Mouse (Mus musculus): ENCODE measurements around the gene Extl1. TPM values are rescaled to one million over a fixed set of nuclear protein-coding genes. Genes with fewer than 3 reads are reported as not detected.

The Extl1 gene
- polyA plus RNA-seq, 1 experiment from 2014 or later, result 3.3 TPM

- no peak overlapping the region for H3K27ac ChIP-seq (replicated peaks)
- no peak overlapping the region for H3K4me2 ChIP-seq
- H3K4me1 ChIP-seq, result peaks cover 26% of the 10 kb centered on the region
- no peak overlapping the region for H3K4me3 ChIP-seq
- no peak for ATAC-seq (ENCODE audit: extremely low read depth, insufficient number of reproducible peaks, low FRiP score, low TSS enrichment)
- peaks cover 4% of the 10 kb centered on the region; the same call in 1 of the 2 replicates for H3K9me3 ChIP-seq
- H3K27me3 ChIP-seq (replicated peaks), result no peaks in the 10 kb centered on the region
- WGBS, result 76% methylated on average over 5 of the region's 5 CpGs
- no peak overlapping the region for H3K9ac ChIP-seq
- peaks cover 7% of the 10 kb centered on the region for H3K36me3 ChIP-seq
These were observed 71.3 kb downstream of the Extl1 start for GRCm38 (mm10) chr4:134312341-134312740.

- H3K36me3 ChIP-seq, result peaks cover 2% of the 10 kb centered on the region
- peaks cover 26% of the 10 kb centered on the region for H3K4me1 ChIP-seq
- ATAC-seq (ENCODE audit: extremely low read depth, insufficient number of reproducible peaks, low FRiP score, low TSS enrichment), result no peak
- peaks cover 4% of the 10 kb centered on the region; the same call in 1 of the 2 replicates for H3K9me3 ChIP-seq
- no peak overlapping the region for H3K9ac ChIP-seq
- no peak overlapping the region for H3K27ac ChIP-seq (replicated peaks)
- no peaks in the 10 kb centered on the region for H3K27me3 ChIP-seq (replicated peaks)
- 71% methylated on average over 9 of the region's 9 CpGs for WGBS
- H3K4me3 ChIP-seq, result no peak overlapping the region
- no peak overlapping the region for H3K4me2 ChIP-seq
These were observed 71.9 kb downstream of the Extl1 start for GRCm38 (mm10) chr4:134311784-134312183.

- Histone ChIP-seq H3K4me1 (peaks cover 30% of the 10 kb centered on the region), H3K4me3 (no peak overlapping the region), H3K9ac (no peak overlapping the region), H3K4me2 (no peak overlapping the region), H3K27ac (replicated peaks) (no peak overlapping the region), H3K9me3 (peaks cover 4% of the 10 kb centered on the region; the same call in 1 of the 2 replicates), H3K36me3 (no peaks in the 10 kb centered on the region), H3K27me3 (replicated peaks) (no peaks in the 10 kb centered on the region)
- no peak for ATAC-seq (ENCODE audit: extremely low read depth, insufficient number of reproducible peaks, low FRiP score, low TSS enrichment)
- WGBS, result 89% methylated on average over 9 of the region's 9 CpGs
These were observed 73.0 kb downstream of the Extl1 start for GRCm38 (mm10) chr4:134310656-134311055.

GRCm38 (mm10) chr4:134310106-134310505 lies 73.5 kb downstream of the Extl1 start:
- H3K9ac ChIP-seq, result no peak overlapping the region
- H3K27ac ChIP-seq (replicated peaks), result no peak overlapping the region
- H3K4me3 ChIP-seq, result no peak overlapping the region
- peaks cover 4% of the 10 kb centered on the region; the same call in 1 of the 2 replicates for H3K9me3 ChIP-seq
- H3K27me3 ChIP-seq (replicated peaks), result no peaks in the 10 kb centered on the region
- 80% methylated on average over 7 of the region's 7 CpGs for WGBS
- no peaks in the 10 kb centered on the region for H3K36me3 ChIP-seq
- peaks cover 30% of the 10 kb centered on the region for H3K4me1 ChIP-seq
- H3K4me2 ChIP-seq, result no peak overlapping the region
- ATAC-seq (ENCODE audit: extremely low read depth, insufficient number of reproducible peaks, low FRiP score, low TSS enrichment), result no peak

- 14% methylated on average over 12 of the region's 12 CpGs for WGBS
- no peak for ATAC-seq (ENCODE audit: extremely low read depth, insufficient number of reproducible peaks, low FRiP score, low TSS enrichment)
- no peaks in the 10 kb centered on the region for H3K36me3 ChIP-seq
- H3K27ac ChIP-seq (replicated peaks), result 0 out of 2 replicates have a peak overlapping the region, but pooled peaks have one; percentile 16
- no peaks in the 10 kb centered on the region for H3K27me3 ChIP-seq (replicated peaks)
- H3K9me3 ChIP-seq, result no peaks in the 10 kb centered on the region
- H3K4me1 ChIP-seq, result peaks cover 22% of the 10 kb centered on the region
- H3K4me3 ChIP-seq, result no peak overlapping the region
- H3K4me2 ChIP-seq, result peak overlapping the region; percentile 56
- H3K9ac ChIP-seq, result peak overlapping the region; percentile 8
These were observed 76.1 kb downstream of the Extl1 start for GRCm38 (mm10) chr4:134307367-134308072.

GRCm38 (mm10) chr4:134306963-134307362 lies 76.7 kb downstream of the Extl1 start:
- 50% methylated on average over 2 of the region's 2 CpGs for WGBS
- Histone ChIP-seq H3K4me3 (no peak overlapping the region), H3K9ac (peak overlapping the region; percentile 8), H3K27me3 (replicated peaks) (no peaks in the 10 kb centered on the region), H3K27ac (replicated peaks) (peak overlapping the region; percentile 16; the same call in 1 of the 2 replicates), H3K4me2 (peak overlapping the region; percentile 56), H3K4me1 (peaks cover 27% of the 10 kb centered on the region), H3K9me3 (no peaks in the 10 kb centered on the region), H3K36me3 (no peaks in the 10 kb centered on the region)
- ATAC-seq (ENCODE audit: extremely low read depth, insufficient number of reproducible peaks, low FRiP score, low TSS enrichment), result no peak

Other genes with a start within 250 kb of the Extl1 start
- 25.8 and 28.3 TPM in 2 replicates for gene Cep85, start 196.7 kb downstream of the Extl1 start, polyA plus RNA-seq (2015; fragmentation: Nextera tagmentation; extraction: Ambion mirVana)
- not detected in 2 replicates for gene Gm7534, start 180.8 kb downstream of the Extl1 start, polyA plus RNA-seq (2015; fragmentation: Nextera tagmentation; extraction: Ambion mirVana)
- gene Catsper4, start 156.5 kb downstream of the Extl1 start, polyA plus RNA-seq (2015; fragmentation: Nextera tagmentation; extraction: Ambion mirVana), result not detected in 2 replicates
- gene Cnksr1, start 145.5 kb downstream of the Extl1 start, polyA plus RNA-seq (2015; fragmentation: Nextera tagmentation; extraction: Ambion mirVana), result 1.3 and 1.5 TPM in 2 replicates
- gene E130218I03Rik, start 140.2 kb downstream of the Extl1 start, polyA plus RNA-seq (2015; fragmentation: Nextera tagmentation; extraction: Ambion mirVana), result 0.17 and 0.21 TPM in 2 replicates
- gene Zfp593, start 138.3 kb downstream of the Extl1 start, polyA plus RNA-seq (2015; fragmentation: Nextera tagmentation; extraction: Ambion mirVana), result 9.2 and 9.9 TPM in 2 replicates
- not detected in 2 replicates for gene Gm30191, start 136.9 kb downstream of the Extl1 start, polyA plus RNA-seq (2015; fragmentation: Nextera tagmentation; extraction: Ambion mirVana)
- gene Grrp1, start 129.7 kb downstream of the Extl1 start, polyA plus RNA-seq (2015; fragmentation: Nextera tagmentation; extraction: Ambion mirVana), result 4.3 and 5.0 TPM in 2 replicates
- 13.4 and 13.5 TPM in 2 replicates for gene Pdik1l, start 96.0 kb downstream of the Extl1 start, polyA plus RNA-seq (2015; fragmentation: Nextera tagmentation; extraction: Ambion mirVana)
- 108 and 136 TPM in 2 replicates for gene Trim63, start 68.7 kb downstream of the Extl1 start, polyA plus RNA-seq (2015; fragmentation: Nextera tagmentation; extraction: Ambion mirVana)
- gene Slc30a2, start 40.7 kb downstream of the Extl1 start, polyA plus RNA-seq (2015; fragmentation: Nextera tagmentation; extraction: Ambion mirVana), result 0.11 and 0.19 TPM in 2 replicates
- gene Pafah2, start 12.5 kb upstream of the Extl1 start, polyA plus RNA-seq (2015; fragmentation: Nextera tagmentation; extraction: Ambion mirVana), result 9.0 and 9.9 TPM in 2 replicates
- gene Stmn1, start 84.5 kb upstream of the Extl1 start, polyA plus RNA-seq (2015; fragmentation: Nextera tagmentation; extraction: Ambion mirVana), result 988 and 1,051 TPM in 2 replicates
- 10.0 and 10.9 TPM in 2 replicates for gene Paqr7, start 112.8 kb upstream of the Extl1 start, polyA plus RNA-seq (2015; fragmentation: Nextera tagmentation; extraction: Ambion mirVana)
- gene Aunip, start 127.1 kb upstream of the Extl1 start, polyA plus RNA-seq (2015; fragmentation: Nextera tagmentation; extraction: Ambion mirVana), result 8.5 and 11.2 TPM in 2 replicates
- 142 and 144 TPM in 2 replicates for gene Mtfr1l, start 151.5 kb upstream of the Extl1 start, polyA plus RNA-seq (2015; fragmentation: Nextera tagmentation; extraction: Ambion mirVana)
- 7.5 and 8.0 TPM in 2 replicates for gene Selenon, start 168.3 kb upstream of the Extl1 start, polyA plus RNA-seq (2015; fragmentation: Nextera tagmentation; extraction: Ambion mirVana)

Data from heart, embryonic 13.5 days (tissue).